Mouse (Mus musculus): Measurements from ENCODE around the gene Gfap. TPM values are rescaled to one million over a fixed set of nuclear protein-coding genes. Genes with fewer than 3 reads are reported as not detected.
A peak's percentile ranks its signal among the peaks of the same experiment; 100 is the strongest.

Gene Gfap
- polyA plus RNA-seq, 2 experiments from 2014 or later = not detected

DNA sequence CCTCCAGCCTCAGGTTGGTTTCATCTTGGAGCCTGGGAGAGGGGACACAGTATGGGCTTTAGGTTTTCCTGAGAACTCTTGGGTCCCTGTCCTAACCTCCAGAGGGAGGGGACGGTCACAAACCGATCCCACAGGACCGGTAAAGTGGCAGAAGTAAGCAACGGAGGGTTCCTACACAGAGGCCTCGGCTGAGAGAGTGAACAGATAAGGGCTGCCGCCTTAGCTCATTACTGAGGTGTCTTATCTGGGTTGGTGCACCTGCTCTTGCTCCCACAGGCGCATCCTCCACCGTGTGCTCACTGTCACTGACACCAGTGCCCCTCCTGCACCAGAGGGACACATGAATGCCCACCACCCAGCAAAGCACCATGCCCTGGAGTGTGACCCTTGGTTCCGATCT is 4.9 kb downstream of the Gfap start:
- no peak for ATAC-seq

DNA sequence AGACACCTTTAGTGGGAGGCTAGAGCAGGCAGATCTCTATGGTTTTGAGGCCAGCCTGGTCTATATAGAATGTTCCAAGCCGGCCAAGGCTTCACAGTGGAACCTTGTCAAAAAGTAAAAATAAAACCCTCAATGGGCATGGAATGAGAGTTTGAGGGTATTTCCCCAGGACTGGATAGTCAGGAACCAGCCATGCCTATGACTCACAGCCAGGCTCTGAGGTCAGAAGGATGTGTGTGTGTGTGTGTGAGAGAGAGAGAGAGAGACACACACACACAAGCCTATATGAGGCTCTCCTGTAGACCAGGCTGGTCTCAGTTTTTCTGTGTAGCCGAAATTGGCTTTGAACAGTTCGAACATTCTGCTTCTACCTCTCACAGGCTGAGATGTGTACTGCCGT is 6.0 kb downstream of the Gfap start:
- ATAC-seq = no peak

DNA sequence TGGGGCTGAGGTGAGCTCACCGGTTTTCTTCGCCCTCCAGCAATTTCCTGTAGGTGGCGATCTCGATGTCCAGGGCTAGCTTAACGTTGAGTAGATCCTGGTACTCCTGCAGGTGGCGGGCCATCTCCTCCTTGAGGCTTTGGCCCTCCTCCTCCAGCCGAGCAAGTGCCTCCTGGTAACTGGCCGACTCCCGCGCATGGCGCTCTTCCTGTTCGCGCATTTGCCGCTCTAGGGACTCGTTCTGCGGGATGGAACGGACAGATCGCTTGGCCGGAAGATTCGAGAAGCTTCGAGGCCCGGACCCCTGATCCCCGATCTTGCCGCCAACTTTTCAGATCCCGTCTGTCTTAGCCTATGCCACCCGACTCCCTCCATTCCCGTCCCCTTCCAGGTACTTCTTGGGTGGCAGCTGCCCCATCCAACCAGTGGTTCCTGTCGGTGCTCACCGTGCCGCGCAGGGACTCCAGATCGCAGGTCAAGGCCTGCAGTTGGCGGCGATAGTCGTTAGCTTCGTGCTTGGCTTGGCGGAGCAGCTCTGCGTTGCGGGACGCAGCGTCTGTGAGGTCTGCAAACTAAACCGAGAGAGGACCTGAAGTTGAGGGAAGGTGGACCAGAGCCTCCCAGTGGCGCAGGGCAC is 7.6 kb downstream of the Gfap start:
- ATAC-seq = peak; percentile 53

DNA sequence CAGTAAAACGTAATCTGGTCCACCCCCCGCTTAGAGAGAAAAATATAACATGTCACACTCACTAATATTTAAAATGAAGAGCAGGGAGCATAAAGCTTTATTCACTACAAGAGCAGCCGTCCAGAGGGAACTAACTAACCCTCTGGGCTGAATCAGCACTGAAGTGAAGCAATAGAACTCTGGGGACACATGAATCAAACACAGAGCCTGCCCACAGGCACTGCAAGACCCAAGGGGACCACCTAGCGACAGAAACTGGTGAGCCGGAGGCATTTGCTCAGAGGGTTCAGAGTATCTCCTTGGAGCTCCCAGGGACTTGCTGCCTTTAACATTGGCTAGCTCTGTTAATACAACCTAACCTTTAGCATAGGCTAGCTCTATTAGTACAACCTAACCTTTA is 10.6 kb downstream of the Gfap start:
- no peak for ATAC-seq

DNA sequence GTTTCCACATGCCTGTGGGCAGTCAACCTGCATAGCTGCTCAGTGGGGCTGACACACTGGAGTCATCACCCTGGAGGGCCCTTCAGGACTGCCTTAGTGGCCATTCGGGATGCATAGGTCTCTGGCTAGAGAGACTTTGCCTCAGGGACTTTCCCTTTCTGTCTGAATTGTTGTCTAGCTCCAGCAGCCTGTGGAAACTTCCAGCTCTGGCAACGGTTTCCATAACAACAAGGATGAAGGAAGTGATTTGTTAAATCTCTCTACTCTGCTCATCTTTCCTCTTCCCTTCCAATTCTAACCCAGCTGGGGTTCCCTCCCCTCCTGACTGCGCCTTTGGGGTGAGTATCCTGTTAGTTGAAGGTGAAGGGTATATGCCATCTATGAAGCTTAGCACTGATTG is 12.6 kb downstream of the Gfap start:
- ATAC-seq = no peak

DNA sequence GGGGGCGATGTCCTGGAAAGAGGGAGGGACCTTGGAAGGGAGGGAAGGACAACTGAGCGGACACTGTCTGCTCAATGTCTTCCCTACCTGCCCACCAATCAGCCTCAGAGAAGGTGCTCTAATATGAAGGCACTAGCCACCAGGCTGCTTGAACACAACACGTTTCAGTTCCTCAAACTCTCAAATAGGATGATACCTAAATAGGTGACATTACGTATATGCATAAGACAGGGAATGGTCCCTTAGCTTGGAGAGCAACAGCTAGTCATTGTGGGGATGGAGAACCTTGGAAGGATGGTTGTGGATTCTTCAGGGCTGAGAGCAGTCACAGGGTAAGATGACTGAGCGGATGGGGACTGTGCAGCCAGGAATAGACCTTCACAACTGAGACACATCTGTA is 13.3 kb downstream of the Gfap start:
- ATAC-seq = no peak

DNA sequence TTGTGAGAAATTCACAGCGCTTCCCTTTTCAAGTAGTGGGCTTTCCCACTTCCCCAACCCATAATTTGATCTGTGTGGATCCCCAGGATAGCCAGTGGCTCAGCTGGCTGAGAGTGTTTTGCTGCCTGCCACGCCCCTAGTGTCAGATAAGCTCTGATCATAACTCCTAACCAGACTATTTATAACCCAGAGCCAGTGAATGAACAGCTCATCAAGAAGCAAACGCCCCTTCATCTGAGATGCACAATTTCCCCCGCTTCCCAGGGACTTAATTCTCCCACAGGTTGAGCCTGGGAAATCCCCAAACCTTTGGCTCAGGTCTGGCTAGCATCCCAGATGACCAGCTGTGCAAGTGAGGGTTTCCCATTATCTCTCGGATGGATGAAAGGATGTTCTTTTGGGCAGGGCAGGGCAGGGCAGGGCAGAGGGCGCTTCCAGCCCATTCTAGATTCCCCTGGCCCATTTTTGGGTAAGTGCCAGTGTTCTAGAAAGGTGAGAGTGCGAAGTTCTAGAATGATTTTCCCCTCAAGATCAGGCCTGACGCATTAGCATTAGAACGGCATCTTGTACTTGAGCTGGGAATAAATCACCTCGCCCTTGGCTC is 16.0 kb downstream of the Gfap start, which contains the start of gene Fam187a:
Gene Fam187a (plus strand): TSS at position 554 of the 604 bp plus-strand sequence.
- no peak for ATAC-seq

DNA sequence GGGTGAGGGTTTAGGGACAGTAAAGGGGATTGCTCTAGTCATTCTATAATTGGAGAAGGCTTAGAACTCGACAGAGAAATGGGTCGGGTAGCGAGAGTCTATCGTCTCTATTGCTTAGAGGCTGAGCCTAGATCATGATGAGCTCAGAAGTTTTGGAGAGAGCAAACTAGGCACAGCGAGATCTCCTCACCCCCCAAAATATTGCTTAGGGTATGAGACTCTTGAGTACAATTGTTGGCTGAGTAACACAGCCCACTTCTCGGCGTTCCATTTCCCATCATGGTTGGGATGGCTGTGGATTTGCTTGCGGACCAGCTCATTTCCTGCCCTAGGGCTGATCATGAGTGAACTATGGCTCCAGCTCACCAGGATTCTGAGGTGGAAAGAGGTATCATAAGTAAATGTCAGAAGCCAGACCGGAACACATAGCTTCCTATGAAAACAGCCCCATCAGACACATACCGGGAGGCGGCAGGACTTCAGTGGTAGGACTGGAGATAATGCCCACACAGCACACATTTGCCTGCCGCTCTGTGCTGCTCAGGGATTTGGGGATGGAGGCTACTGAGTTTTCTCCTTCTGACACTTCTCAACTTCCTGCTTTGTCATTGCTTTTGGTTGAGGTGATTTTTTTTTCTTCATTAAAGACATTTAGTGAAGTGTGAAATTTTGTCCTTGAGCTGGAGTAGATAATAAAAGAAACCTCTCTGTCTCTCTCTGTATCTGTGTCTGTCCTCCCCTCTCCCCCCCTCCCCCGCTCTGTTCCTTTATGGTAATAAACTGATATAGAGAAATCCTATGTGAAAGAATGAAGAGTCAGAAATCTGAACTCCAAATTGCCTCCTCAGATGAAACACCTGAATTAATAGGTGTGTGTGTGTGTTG is 19.2 kb downstream of the Gfap start:
- ATAC-seq = peak; percentile 6

DNA sequence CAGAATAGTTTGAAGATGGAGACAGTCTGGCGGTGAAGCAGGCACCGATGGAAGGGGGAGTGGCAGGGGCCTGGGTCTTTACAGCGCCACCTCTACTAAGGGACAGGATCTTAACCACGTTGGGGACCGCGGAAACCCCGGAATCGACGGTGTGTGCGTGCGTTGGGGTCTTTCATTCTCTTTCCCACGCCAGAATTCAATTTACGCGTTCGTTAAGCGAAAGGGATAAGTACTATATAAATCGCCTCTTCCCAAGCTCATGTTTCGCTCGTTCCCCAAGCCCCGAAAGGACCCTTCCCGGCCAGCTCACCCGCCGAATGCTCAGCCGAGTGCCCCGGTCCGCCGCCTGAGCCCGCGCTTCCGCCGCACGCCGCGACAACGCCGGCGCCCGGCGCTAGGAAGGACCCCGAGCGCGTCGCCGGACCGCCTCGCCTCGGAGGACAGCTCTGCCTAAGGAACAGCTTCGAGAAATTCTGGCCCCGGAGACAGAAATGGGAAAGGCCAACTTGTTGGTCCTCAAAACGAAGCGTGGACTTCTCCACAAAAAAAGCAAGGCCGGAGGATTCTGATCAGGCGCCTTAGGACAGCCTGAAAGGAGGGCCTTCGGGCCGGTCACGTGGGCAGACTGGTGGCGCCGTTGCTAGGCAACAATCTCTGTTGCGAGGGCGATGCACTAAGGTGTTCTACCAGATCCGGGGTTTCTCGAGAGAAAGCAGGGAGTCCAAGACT is 20.0 kb downstream of the Gfap start, which contains the start of the genes Eftud2 and Ccdc103:
Gene Eftud2 (minus strand): TSS at position 401 of the 729 bp plus-strand sequence.
Gene Ccdc103 (plus strand): TSS at position 620 of the 729 bp plus-strand sequence.
- ATAC-seq = peak; percentile 93

DNA sequence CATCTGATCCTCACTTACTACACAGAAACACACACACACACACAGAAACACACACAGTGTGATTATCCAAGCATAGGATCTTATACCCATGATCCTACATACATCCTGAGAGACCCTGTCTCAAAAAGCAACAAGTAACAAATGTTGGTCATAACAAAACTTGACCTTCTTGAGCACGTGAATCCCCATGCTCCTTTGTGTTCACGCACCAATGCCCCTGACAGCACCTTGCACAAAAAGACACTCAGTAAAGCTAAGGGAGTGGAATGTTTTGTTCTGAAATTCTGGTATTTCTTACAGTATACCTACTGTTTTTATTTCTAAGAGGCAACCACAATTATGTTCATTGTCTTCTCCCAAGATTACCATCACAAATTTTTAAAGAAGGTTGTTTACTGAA is 21.2 kb downstream of the Gfap start:
- ATAC-seq = no peak

DNA sequence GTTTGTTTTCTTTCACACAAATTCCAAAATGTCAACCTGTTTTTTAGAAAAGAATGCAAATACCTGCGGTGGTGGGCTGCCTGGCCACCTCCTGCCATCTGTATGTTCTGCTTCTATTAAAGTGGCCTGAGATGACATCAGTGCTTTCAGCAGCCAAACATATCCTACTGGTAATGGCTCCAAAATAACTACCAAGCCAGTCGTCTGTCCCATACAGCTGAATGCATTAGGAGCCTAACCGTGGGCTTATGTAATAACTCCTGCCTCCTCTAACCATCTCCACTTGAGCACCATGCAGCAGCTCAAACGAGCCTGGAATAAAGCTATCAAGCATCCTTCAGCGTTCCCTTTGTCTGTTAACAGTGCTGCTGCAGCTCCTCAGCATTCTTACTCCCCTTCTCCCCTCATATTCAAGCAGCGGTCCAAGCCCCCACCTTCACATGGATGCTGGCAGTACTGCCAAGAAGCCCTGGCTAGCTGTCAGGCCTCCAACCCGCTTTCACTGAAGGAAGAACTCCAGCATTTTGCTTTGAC is 25.8 kb downstream of the Gfap start:
- ATAC-seq = no peak

DNA sequence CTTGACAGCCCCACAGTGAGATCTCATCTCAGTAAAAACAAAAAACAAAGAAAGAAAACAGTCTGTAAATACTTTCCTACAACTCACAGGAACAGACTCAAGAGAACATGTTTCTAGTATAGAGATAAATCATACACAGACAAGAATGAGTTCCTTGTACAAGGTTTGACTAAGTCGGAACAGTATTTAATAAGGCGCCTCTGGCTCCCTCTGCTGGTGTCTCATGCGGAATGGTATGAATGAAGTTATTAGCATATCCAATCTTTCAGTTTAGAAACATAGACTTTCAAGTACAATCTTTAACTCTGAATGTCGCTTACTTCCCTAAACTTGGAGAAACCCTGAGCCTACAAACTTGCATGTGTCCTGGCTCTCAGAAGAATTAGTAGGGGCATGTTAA is 36.4 kb downstream of the Gfap start:
- ATAC-seq = no peak

DNA sequence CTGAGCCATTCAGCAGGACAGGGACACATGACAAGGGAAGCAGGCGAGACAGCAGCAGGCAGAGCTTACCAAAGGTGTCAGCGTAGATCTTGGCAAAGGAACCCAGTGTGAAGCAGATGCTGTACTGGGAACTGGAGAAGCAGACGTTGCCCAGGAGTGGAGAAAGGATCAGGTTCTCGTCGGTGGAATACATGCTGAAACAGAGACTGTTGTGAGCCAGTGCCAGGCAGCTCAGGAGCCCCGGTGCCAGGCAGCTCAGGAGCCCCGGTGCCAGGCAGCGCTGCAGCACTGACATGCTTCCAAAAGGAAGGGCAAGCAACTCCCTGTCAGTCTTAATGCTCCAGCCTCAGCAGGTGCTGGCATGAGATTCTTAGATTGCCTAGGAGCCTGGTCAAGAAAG is 40.8 kb downstream of the Gfap start:
- ATAC-seq = no peak

DNA sequence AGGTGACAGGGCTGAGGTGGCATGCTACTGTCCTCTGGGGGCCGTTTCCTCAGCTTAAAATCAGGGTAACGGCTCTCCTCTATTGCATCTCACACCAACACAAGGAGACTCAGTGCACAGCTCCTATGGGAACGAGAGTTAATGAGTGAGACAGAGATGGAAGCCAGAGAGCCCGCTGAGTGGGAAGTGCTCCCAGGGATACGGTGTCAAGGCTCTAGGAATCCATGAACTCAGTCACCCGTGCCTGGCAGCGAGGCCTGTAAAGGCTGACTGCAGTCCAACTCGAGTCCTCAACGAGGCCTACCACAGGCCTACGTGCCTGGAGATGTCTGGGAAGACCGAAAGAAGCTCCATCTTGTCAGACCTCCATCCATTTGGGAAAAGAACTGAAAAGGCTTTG is 41.8 kb downstream of the Gfap start:
- ATAC-seq = no peak

DNA sequence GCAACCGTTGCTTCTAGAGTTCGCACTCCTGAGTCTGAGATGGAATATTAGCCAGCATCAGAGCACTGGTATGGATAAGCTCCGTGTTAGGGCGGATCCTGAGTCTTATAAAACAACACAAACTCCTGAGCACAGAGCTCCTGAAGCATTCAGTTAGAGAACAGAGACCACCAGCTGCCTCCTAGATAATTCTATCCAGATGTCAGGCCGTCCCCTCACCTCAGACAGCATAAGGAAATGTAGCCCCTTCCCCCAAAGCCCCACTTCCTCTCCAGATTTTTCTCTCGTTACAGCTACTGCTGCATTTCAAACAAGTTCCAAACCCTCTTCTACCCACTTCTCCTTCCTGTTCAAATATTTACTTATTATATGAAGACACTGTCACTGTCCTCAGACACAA is 44.8 kb downstream of the Gfap start:
- no peak for ATAC-seq

DNA sequence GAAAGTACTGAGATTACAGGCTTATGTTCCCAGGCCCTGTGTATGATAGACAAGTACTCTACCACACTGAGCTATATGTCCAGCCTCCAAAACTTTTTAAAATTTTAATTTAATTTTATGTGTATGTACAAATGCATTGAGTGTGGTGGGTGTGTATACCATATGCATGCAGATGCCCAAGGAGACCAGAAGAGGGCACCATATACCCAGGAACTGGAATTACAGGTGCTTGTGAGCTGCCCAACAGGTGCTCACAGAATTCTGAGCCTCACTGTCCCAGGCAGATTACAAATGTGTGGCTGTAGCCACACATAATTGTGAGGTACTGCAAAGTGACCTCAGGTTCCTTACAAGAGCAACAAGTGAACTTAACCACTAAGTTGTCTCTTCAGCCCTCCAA is 47.0 kb downstream of the Gfap start:
- ATAC-seq = no peak

DNA sequence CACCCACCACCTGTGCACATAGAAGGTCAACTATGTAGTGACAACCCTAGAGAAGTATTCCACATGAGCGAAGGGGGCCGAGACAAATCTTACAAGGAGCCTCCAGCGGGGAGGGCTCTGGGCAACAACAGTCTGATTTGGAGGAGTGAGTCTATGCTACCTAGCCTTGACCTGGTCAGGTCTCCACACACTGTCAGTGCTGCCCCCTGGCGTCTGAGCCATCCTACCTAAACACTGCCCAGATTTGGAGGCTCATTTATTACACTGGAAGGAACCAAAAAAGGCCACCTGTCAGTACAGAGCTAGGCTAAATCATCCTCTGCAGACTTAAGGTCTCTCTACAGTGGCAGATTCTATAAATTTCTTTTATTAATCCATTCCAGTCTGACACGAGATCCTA is 48.8 kb downstream of the Gfap start:
- ATAC-seq = no peak

DNA sequence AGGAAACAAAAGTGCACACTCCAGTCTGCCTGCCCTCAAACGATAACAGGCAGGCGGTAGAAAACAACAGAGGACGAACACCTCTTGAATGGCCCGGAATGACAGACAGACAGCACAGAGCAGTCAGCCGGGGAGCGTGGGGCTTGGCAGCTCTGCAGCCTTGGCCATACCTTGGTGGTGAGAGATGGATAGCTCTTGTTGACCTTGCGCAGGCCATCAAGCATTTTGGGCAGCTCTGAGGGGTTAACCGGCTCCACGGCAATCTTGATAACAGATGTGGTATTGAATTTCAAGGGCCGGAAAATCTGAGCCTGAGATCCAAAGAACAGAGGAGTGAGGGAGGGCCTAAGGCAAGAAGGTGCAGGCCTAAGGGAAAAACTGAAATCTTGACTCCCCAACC is 54.8 kb downstream of the Gfap start:
- ATAC-seq = no peak

DNA sequence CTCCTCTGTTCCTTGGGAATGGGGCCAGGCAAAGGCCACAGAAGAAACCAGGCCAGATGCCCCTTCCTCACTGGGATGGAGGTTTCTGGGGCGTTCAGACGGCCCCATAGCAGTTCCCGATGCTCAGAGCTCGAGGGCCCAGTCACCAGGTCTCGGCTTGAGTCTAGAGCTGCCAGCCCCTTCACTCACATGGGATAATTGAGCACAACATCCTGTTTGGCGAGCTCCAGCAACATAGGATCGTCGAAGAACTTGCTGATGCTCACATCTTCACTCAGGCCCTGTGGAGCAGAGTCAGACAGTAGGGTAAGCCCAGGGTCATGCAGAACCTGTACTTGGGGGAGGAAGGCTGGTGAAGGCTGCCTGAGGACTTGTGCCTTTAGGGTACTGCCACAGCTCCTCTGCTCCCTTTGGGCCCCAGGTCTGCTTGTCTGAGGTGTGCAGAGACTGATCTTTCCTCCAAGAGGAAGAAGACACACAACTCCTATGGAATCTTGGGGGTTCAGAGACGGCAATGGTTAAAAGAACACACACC is 62.0 kb downstream of the Gfap start:
- no peak for ATAC-seq

DNA sequence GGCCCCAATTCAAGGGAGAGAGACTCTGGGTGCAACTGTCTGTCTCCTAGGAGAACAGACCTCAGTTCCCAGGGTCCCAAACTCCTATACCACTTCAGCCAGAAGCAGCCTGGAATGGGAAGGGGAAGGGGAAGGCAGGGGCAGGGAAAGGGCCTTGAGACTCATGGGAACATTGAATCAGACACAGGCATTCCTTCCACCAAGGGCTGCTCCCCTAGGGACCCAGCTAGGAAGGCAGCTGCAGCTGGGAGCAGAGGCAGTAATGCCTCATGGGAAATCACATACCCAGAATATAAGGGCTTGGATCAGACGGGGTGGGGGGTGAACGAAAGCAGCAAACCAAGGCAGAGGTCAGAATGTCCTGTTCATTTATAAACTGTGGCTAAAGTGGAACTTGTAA is 62.6 kb downstream of the Gfap start:
- no peak for ATAC-seq

DNA sequence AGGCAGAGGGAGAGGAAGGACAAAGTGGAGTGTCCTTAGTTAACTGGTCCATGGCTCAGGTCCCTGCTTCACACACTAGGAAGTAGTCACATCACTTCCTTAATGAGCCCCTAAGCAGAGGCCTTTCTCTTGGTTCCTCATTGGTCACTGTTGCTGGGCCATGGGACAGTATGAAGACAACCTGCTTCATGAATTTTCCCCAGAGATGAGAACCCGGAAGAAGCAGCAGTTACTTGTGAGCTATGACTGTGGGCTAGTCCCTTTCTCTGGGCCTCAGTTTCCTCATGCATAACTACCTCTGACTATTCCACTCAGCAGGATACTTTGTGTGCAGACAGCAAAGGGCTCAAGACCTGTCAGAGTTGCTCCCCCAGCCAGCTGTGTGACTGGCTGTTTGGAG is 63.3 kb downstream of the Gfap start:
- ATAC-seq = no peak
